Mouse (Mus musculus): ENCODE measurements at regions not wholly inside any gene's neighbourhood (a gene's known extent, or its start where the extent isn't known, plus 50 kb on each side); places are given as distances from the start of the nearest gene placed in this dataset.

- no peak overlapping the region for H3K4me2 ChIP-seq (replicated peaks)
- no peak overlapping the region for H3K4me3 ChIP-seq (replicated peaks)
- H3K27me3 ChIP-seq: no peaks in the 10 kb centered on the region
- 72% methylated on average over 9 of the region's 9 CpGs for WGBS
- no peak for ATAC-seq (ENCODE audit: insufficient number of reproducible peaks, low FRiP score, low TSS enrichment, low read depth)
- no peak overlapping the region for H3K9ac ChIP-seq
- H3K36me3 ChIP-seq: no peaks in the 10 kb centered on the region
- no peak overlapping the region for H3K27ac ChIP-seq (replicated peaks)
- H3K4me1 ChIP-seq: 0 out of 2 replicates have a peak, but pooled peaks cover 4% of the 10 kb centered on the region
- no peaks in the 10 kb centered on the region for H3K9me3 ChIP-seq (replicated peaks)
Observed at GRCm38 (mm10) chr8:44704595-44705265, 230.5 kb upstream of the Fat1 start.

DNA sequence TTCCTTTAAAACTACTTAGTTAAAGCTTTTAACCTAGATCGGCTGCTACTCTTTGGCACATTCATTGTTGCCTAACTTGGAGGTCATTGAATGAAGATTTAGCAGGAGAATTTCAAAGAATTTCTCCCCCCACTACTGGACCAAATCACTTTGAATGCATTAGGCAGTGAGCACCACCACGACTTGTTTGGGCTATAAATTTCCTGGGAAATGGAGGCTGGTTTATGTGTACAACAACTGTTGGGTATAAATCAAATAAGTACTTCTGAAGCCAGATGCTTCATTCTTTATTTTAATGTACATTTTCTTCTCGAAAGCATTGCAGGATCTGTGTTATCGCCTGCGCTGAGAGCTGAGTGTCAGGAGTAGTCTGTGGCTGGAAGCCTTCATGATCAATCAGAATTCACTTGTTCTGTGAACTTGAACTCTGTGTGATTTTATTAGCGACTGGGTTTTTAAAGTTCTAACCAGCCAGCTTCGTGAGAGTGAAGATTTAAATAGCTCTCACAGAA, 226.5 kb upstream of the Fat1 start:
- 59% methylated on average over 7 of the region's 7 CpGs for WGBS
- Histone ChIP-seq H3K27ac (replicated peaks) (no peak overlapping the region), H3K36me3 (no peaks in the 10 kb centered on the region), H3K27me3 (no peaks in the 10 kb centered on the region), H3K9me3 (replicated peaks) (no peaks in the 10 kb centered on the region), H3K4me2 (replicated peaks) (no peak overlapping the region), H3K4me3 (replicated peaks) (no peak overlapping the region), H3K9ac (no peak overlapping the region), H3K4me1 (0 out of 2 replicates have a peak, but pooled peaks cover 4% of the 10 kb centered on the region)
- ATAC-seq (ENCODE audit: insufficient number of reproducible peaks, low FRiP score, low TSS enrichment, low read depth): no peak

DNA sequence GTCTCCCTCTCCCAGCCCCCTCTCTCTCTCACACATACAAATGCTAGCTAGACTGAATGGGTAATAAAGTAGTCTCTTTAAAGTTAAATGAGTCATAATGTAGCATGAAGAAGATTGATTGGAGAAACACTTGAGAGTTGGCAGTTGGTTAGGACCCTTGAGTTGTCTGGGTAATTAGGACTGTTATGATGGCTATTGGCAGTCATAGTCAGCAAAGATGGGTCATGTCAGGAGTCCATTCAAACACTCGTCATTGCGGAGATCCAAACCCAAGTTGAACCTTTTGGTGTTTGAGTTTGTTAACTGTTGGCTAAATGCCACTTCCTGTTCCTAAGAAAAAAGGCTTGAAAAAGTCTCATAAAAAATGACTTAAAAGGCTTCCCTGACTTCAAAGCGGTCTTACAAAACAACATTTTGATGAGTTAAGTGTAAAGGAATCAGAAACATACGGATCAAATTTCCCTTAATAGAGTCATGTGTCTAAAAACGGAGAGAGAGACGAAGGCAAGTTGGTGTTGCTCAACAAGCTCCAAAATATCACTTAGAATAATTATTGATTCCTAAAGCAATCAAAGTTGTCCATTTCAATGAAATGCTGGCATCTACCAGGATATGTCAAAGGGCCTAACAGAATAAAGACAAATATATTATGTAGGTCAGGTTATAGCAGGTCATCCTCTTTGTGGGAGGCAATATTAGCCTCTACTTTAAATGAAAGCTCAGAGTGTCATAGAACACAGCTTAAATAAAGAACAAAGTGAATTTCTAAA, 225.9 kb upstream of the Fat1 start:
- no peak for ATAC-seq (ENCODE audit: insufficient number of reproducible peaks, low FRiP score, low TSS enrichment, low read depth)
- Histone ChIP-seq H3K27ac (replicated peaks) (no peak overlapping the region), H3K27me3 (no peaks in the 10 kb centered on the region), H3K36me3 (no peaks in the 10 kb centered on the region), H3K4me1 (0 out of 2 replicates have a peak, but pooled peaks cover 4% of the 10 kb centered on the region), H3K9me3 (replicated peaks) (no peaks in the 10 kb centered on the region), H3K9ac (no peak overlapping the region), H3K4me3 (replicated peaks) (no peak overlapping the region), H3K4me2 (replicated peaks) (no peak overlapping the region)
- WGBS: 29% methylated on average over 6 of the region's 6 CpGs

GRCm38 (mm10) chr8:44734577-44734976, 200.7 kb upstream of the Fat1 start:
- ATAC-seq (ENCODE audit: insufficient number of reproducible peaks, low FRiP score, low TSS enrichment, low read depth): peak; percentile 34; the same call in 1 of the 2 replicates
- Histone ChIP-seq H3K4me1 (peaks cover 3% of the 10 kb centered on the region; the same call in 1 of the 2 replicates), H3K4me3 (replicated peaks) (no peak overlapping the region), H3K27ac (replicated peaks) (no peak overlapping the region), H3K4me2 (replicated peaks) (no peak overlapping the region), H3K9me3 (replicated peaks) (no peaks in the 10 kb centered on the region), H3K27me3 (no peaks in the 10 kb centered on the region), H3K9ac (no peak overlapping the region), H3K36me3 (no peaks in the 10 kb centered on the region)
- WGBS: 69% methylated on average over 10 of the region's 10 CpGs

GRCm38 (mm10) chr8:44735801-44736200, 199.4 kb upstream of the Fat1 start:
- H3K9me3 ChIP-seq (replicated peaks): no peaks in the 10 kb centered on the region
- no peak overlapping the region for H3K27ac ChIP-seq (replicated peaks)
- H3K4me1 ChIP-seq: peaks cover 3% of the 10 kb centered on the region; the same call in 1 of the 2 replicates
- H3K9ac ChIP-seq: no peak overlapping the region
- H3K27me3 ChIP-seq: no peaks in the 10 kb centered on the region
- H3K4me3 ChIP-seq (replicated peaks): no peak overlapping the region
- no peak for ATAC-seq (ENCODE audit: insufficient number of reproducible peaks, low FRiP score, low TSS enrichment, low read depth)
- H3K36me3 ChIP-seq: no peaks in the 10 kb centered on the region
- no peak overlapping the region for H3K4me2 ChIP-seq (replicated peaks)
- WGBS: 61% methylated on average over 5 of the region's 5 CpGs

DNA sequence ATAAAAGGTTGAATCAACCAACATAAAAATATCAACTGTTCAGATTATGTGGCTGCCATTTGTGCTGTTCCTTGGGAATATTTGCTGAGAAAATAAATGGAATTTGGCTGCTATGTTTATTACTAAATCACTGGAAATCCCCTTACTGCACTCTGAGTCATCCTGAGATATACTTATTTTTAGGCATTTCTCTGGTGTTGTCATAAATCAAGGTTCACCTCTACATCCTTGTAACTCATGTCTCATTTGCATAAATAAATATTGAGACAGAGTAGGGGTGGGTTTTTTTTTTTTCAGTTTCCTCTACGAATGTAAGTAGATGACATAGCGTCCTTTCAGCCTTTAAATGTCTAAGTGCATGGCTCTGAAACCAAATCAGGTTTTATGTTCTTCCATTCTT, 191.9 kb upstream of the Fat1 start:
- Histone ChIP-seq H3K9me3 (replicated peaks) (no peaks in the 10 kb centered on the region), H3K4me2 (replicated peaks) (no peak overlapping the region), H3K27me3 (no peaks in the 10 kb centered on the region), H3K36me3 (no peaks in the 10 kb centered on the region), H3K4me3 (replicated peaks) (no peak overlapping the region), H3K4me1 (no peaks in the 10 kb centered on the region), H3K27ac (replicated peaks) (no peak overlapping the region), H3K9ac (no peak overlapping the region)
- no peak for ATAC-seq (ENCODE audit: insufficient number of reproducible peaks, low FRiP score, low TSS enrichment, low read depth)
- 79% methylated on average over 2 of the region's 2 CpGs for WGBS

DNA sequence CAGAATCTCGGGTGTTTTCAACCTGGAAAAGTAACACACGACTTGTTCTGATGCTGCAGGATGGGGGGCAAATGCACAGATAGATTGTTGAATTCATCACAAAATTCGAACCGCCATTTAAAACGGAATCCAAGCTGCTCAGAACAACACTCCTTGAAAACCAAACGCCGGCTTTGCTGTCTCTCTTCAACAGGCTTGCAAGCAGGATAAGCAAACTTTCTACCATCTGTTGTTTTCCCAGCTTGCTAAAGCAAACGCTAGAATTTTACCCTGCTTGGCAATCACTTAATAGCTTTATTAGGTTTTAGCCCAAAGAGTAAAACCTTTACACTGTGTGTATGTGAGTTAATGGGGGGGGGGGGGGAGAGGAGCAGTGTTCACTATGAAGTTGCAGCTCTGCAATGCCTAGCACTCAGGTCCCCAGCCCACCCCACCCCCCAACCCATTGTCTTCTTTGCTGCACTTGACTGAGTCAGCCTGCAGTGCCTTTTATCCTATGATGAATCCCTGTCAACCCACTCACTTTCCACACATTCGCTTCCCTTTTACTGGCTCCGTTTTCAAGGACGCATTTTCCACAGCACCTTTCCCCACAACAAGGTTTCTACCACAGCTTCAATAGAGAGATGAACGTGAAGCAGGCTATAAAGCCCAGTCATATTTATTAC, 190.1 kb upstream of the Fat1 start:
- Histone ChIP-seq H3K9ac (no peak overlapping the region), H3K4me1 (no peaks in the 10 kb centered on the region), H3K9me3 (replicated peaks) (no peaks in the 10 kb centered on the region), H3K4me2 (replicated peaks) (no peak overlapping the region), H3K27ac (replicated peaks) (no peak overlapping the region), H3K36me3 (no peaks in the 10 kb centered on the region), H3K27me3 (no peaks in the 10 kb centered on the region), H3K4me3 (replicated peaks) (no peak overlapping the region)
- ATAC-seq (ENCODE audit: insufficient number of reproducible peaks, low FRiP score, low TSS enrichment, low read depth): no peak
- 82% methylated on average over 12 of the region's 12 CpGs for WGBS

GRCm38 (mm10) chr8:44758727-44759126, 176.5 kb upstream of the Fat1 start:
- Histone ChIP-seq H3K36me3 (no peaks in the 10 kb centered on the region), H3K9ac (no peak overlapping the region), H3K27ac (replicated peaks) (no peak overlapping the region), H3K4me1 (no peaks in the 10 kb centered on the region), H3K27me3 (no peaks in the 10 kb centered on the region), H3K9me3 (replicated peaks) (no peaks in the 10 kb centered on the region), H3K4me2 (replicated peaks) (no peak overlapping the region), H3K4me3 (replicated peaks) (no peak overlapping the region)
- 48% methylated on average over 6 of the region's 6 CpGs for WGBS
- ATAC-seq (ENCODE audit: insufficient number of reproducible peaks, low FRiP score, low TSS enrichment, low read depth): peak; percentile 24; the same call in 1 of the 2 replicates

GRCm38 (mm10) chr8:44762731-44763130, 172.5 kb upstream of the Fat1 start:
- no peak overlapping the region for H3K27ac ChIP-seq (replicated peaks)
- WGBS: 81% methylated on average over 10 of the region's 10 CpGs
- H3K9me3 ChIP-seq (replicated peaks): no peaks in the 10 kb centered on the region
- H3K4me1 ChIP-seq: peaks cover 15% of the 10 kb centered on the region; the same call in 1 of the 2 replicates
- H3K27me3 ChIP-seq: no peaks in the 10 kb centered on the region
- ATAC-seq (ENCODE audit: insufficient number of reproducible peaks, low FRiP score, low TSS enrichment, low read depth): no peak
- H3K9ac ChIP-seq: no peak overlapping the region
- no peak overlapping the region for H3K4me3 ChIP-seq (replicated peaks)
- no peak overlapping the region for H3K4me2 ChIP-seq (replicated peaks)
- no peaks in the 10 kb centered on the region for H3K36me3 ChIP-seq

GRCm38 (mm10) chr8:44765194-44765593, 170.1 kb upstream of the Fat1 start:
- H3K9me3 ChIP-seq (replicated peaks): no peaks in the 10 kb centered on the region
- no peak overlapping the region for H3K4me3 ChIP-seq (replicated peaks)
- H3K9ac ChIP-seq: no peak overlapping the region
- H3K4me1 ChIP-seq: peaks cover 15% of the 10 kb centered on the region; the same call in 1 of the 2 replicates
- H3K27me3 ChIP-seq: no peaks in the 10 kb centered on the region
- H3K36me3 ChIP-seq: no peaks in the 10 kb centered on the region
- no peak overlapping the region for H3K4me2 ChIP-seq (replicated peaks)
- H3K27ac ChIP-seq (replicated peaks): no peak overlapping the region
- 81% methylated on average over 4 of the region's 4 CpGs for WGBS
- no peak for ATAC-seq (ENCODE audit: insufficient number of reproducible peaks, low FRiP score, low TSS enrichment, low read depth)

DNA sequence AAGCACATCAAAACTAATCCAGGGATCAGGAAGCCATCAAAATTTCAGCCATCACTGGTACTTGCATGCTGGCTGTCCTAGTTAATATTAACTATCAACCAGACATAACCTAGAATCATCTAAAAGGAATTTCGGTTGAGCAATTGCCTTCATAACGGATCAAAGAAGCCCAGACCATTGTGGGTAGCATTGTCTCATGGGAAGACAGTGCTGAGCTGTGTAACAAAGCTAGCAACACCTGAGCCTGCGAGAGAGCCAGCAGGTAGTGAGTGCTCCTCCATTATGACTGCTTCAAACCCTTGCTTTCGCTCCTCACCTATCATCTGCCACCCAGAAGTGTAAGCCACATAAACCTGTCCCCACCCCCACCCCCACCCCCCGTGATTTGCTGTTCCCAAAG, 169.6 kb upstream of the Fat1 start:
- 66% methylated on average over 5 of the region's 5 CpGs for WGBS
- Histone ChIP-seq H3K4me3 (replicated peaks) (no peak overlapping the region), H3K9me3 (replicated peaks) (no peaks in the 10 kb centered on the region), H3K4me1 (peaks cover 15% of the 10 kb centered on the region; the same call in 1 of the 2 replicates), H3K4me2 (replicated peaks) (no peak overlapping the region), H3K27me3 (no peaks in the 10 kb centered on the region), H3K27ac (replicated peaks) (no peak overlapping the region), H3K36me3 (no peaks in the 10 kb centered on the region), H3K9ac (no peak overlapping the region)
- ATAC-seq (ENCODE audit: insufficient number of reproducible peaks, low FRiP score, low TSS enrichment, low read depth): no peak
